Mouse (Mus musculus) G1E (cell line): ENCODE results near the gene Atad3a.

ENCODE experiments used
- CTCF ChIP-seq: IDR thresholded peaks from 2 replicates; pipeline ENCODE4 v1.5.1; 2012; ENCODE audit warnings: low read depth, low read length, inconsistent platforms, mixed read lengths
- GATA1 ChIP-seq: IDR thresholded peaks from 2 replicates; pipeline ENCODE4 v1.6.1; 2012; ENCODE audit warnings: borderline replicate concordance, low read length, inconsistent platforms, mixed read lengths
- GATA2 ChIP-seq: IDR thresholded peaks from 2 replicates; pipeline ENCODE4 v1.6.1; 2012; ENCODE audit warnings: low read depth, low read length, inconsistent platforms, borderline replicate concordance
- POLR2AphosphoS5 ChIP-seq: IDR thresholded peaks from 2 replicates; pipeline ENCODE4 v1.6.1; 2012; ENCODE audit warnings: low read depth, low read length, inconsistent platforms; ENCODE audit not compliant: insufficient replicate concordance
- TAL1 ChIP-seq: conservative IDR thresholded peaks from 2 replicates; pipeline ENCODE4 v1.6.1; 2012; ENCODE audit warnings: low read depth, low read length, inconsistent platforms, mixed read lengths

GRCm38 (mm10) chr4:155788300-155788699, 27.4 kb upstream of the Atad3a start:
- TF ChIP-seq GATA1 (no peak), CTCF (no peak), GATA2 (no peak), POLR2AphosphoS5 (no peak), TAL1 (no peak)
